8 mouse cellular contexts compared by ENCODE assay signal in the genomic region with DNA sequence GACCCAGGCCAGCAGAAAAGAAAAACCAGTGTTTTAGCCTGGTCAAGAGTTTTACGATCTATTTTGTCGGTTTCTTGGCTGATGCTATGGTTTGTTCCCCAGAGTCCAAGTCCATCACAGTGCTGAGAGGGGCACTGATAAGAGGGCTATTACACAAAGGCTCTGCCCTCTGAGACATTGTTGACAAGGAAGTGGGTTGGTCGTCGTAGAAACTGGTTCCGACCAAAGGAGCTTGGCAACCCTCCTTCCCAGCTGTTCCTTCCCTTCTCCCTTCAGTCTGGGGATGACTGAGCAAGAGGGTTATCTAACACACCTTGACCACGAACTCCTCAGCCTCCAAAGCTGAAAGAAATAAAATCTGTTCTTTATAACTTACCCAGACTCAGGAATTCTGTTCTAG. TPM values are rescaled to one million over a fixed set of nuclear protein-coding genes. Genes with fewer than 3 reads are reported as not detected.
DNase-seq lines count a peak whose midpoint lies in the region; ATAC-seq and TF ChIP-seq lines count a peak whose summit lies in the region.

A gene (minus strand): TSS at position 193 of the 400 bp plus-strand sequence.

- no peaks in the 10 kb centered on the region for H3K9me3 ChIP-seq in limb, embryonic 12.5 days
- H3K9me3 ChIP-seq in stomach, postnatal 0 days (ENCODE audit: control insufficient read depth, low read length): no peaks in the 10 kb centered on the region

- TF ChIP-seq POLR2A in testis, adult 2 months (IDR thresholded peaks at IDR 0.05; ENCODE audit: control insufficient read depth, low read depth, low read length): no peak

- H3K36me3 ChIP-seq in testis, adult 2 months (ENCODE audit: control insufficient read depth, insufficient read depth, low read length): no peaks in the 10 kb centered on the region
- H3K36me3 ChIP-seq in limb, embryonic 12.5 days: no peaks in the 10 kb centered on the region
- no peaks in the 10 kb centered on the region for H3K36me3 ChIP-seq in stomach, postnatal 0 days (ENCODE audit: control insufficient read depth, insufficient read depth, low read length)

- 88% methylated on average over 6 of the region's 6 CpGs for WGBS in limb, embryonic 12.5 days
- 59% methylated on average over 6 of the region's 6 CpGs for WGBS in stomach, postnatal 0 days

- no peak within 1 kb of the TSS for H3K4me2 ChIP-seq in limb, embryonic 12.5 days
- H3K4me2 ChIP-seq in stomach, postnatal 0 days (replicated peaks; ENCODE audit: low read depth): no peak within 1 kb of the TSS

- H3K4me1 ChIP-seq in testis, adult 2 months (ENCODE audit: control insufficient read depth, insufficient read depth, low read length): peaks cover 22% of the 10 kb centered on the region
- H3K4me1 ChIP-seq in limb, embryonic 12.5 days (replicated peaks): peaks cover 15% of the 10 kb centered on the region
- H3K4me1 ChIP-seq in stomach, postnatal 0 days (replicated peaks; ENCODE audit: control insufficient read depth, insufficient read depth): 0 out of 2 replicates have a peak, but pooled peaks cover 3% of the 10 kb centered on the region

- H3K9ac ChIP-seq in limb, embryonic 12.5 days (replicated peaks): no peak within 1 kb of the TSS
- no peak within 1 kb of the TSS for H3K9ac ChIP-seq in stomach, postnatal 0 days (ENCODE audit: low read length)

- no peak for TF ChIP-seq EP300 in stomach, postnatal 0 days (optimal IDR thresholded peaks at IDR 0.05)

- ATAC-seq in limb, embryonic 12.5 days (ENCODE audit: insufficient number of reproducible peaks, insufficient read depth, low FRiP score, low TSS enrichment, low read depth): no peak
- ATAC-seq in stomach, postnatal 0 days (ENCODE audit: low FRiP score, low TSS enrichment): peak; percentile 65; the same call in 1 of the 2 replicates

- DNase-seq in frontal cortex, adult 2 months (ENCODE audit: extremely low spot score in 1 of 2, low spot score in 1 of 2): no peak
- no peak for DNase-seq in frontal cortex, postnatal 10 days (ENCODE audit: low spot score in 2 of 2)
- no peak for DNase-seq in testis, postnatal 14 days (ENCODE audit: low spot score)
- DNase-seq in stomach, postnatal 0 days (ENCODE audit: low spot score): peak; percentile 24
- no peak for DNase-seq in embryo, embryonic 10.5 days (ENCODE audit: low spot score)
- no peak for DNase-seq in ovary, postnatal 14 days (ENCODE audit: low spot score)

- H3K27ac ChIP-seq in testis, adult 2 months (ENCODE audit: control insufficient read depth, insufficient read depth, low read depth, low read length): no peak within 1 kb of the TSS
- H3K27ac ChIP-seq in limb, embryonic 12.5 days: no peak within 1 kb of the TSS
- H3K27ac ChIP-seq in stomach, postnatal 0 days (replicated peaks): no peak within 1 kb of the TSS

- H3K27me3 ChIP-seq in testis, adult 2 months (ENCODE audit: control insufficient read depth, insufficient read depth, low read length): no peaks in the 10 kb centered on the region
- H3K27me3 ChIP-seq in limb, embryonic 12.5 days: no peaks in the 10 kb centered on the region
- H3K27me3 ChIP-seq in stomach, postnatal 0 days (ENCODE audit: control insufficient read depth, insufficient read depth, low read length): no peaks in the 10 kb centered on the region

- H3K4me3 ChIP-seq in testis, adult 2 months (ENCODE audit: control insufficient read depth, low read depth, low read length): peak within 1 kb of the TSS; percentile 50
- H3K4me3 ChIP-seq in limb, embryonic 12.5 days (replicated peaks): no peak within 1 kb of the TSS
- no peak within 1 kb of the TSS for H3K4me3 ChIP-seq in stomach, postnatal 0 days (ENCODE audit: low read depth, low read length)

- TF ChIP-seq CTCF in testis, adult 2 months (IDR thresholded peaks at IDR 0.05; ENCODE audit: control insufficient read depth, insufficient read depth, insufficient replicate concordance, low read depth, low read length): no peak
- no peak for TF ChIP-seq CTCF in stomach, postnatal 0 days (IDR thresholded peaks at IDR 0.05; ENCODE audit: low read depth)

RNA-seq across cellular contexts. Expression of the gene that starts here (rescaled TPM):
- 11.1 and 11.6 TPM in 2 replicates for polyA plus RNA-seq in frontal cortex, adult 2 months (2012; rRNA removed)
- polyA plus RNA-seq in testis, adult 2 months (2012; rRNA removed): 1.5 and 1.9 TPM in 2 replicates
- 44.2 and 46.5 TPM in 2 replicates for polyA plus RNA-seq in limb, embryonic 12.5 days (2016; fragmentation: Nextera tagmentation; extraction: Ambion mirVana)
- 13.0 and 14.1 TPM in 2 replicates for polyA plus RNA-seq in stomach, postnatal 0 days (2015; fragmentation: Nextera tagmentation; extraction: Ambion mirVana)
